Mouse (Mus musculus): ENCODE data around the gene Mtfmt.

The Mtfmt gene

GRCm38 (mm10) chr9:65435671-65436301 lies at the start of gene Mtfmt:
Gene Mtfmt (plus strand): TSS chr9:65435782.
- DNase-seq = peak; percentile 96 to 99

GRCm38 (mm10) chr9:65386373-65387140 lies 49.0 kb upstream of the Mtfmt start:
- DNase-seq = peak in 1 of 2 experiments; percentile 50

- peak in 1 of 2 experiments; percentile 56 for DNase-seq
These were observed 44.6 kb upstream of the Mtfmt start for GRCm38 (mm10) chr9:65390752-65391612.

GRCm38 (mm10) chr9:65391613-65391964 lies 44.0 kb upstream of the Mtfmt start, which contains the start of gene Kbtbd13:
Gene Kbtbd13 (minus strand): TSS chr9:65391652.
- DNase-seq = no peak

- peak; percentile 75 to 90 for DNase-seq
These were observed 42.8 kb upstream of the Mtfmt start for GRCm38 (mm10) chr9:65392638-65393364.

- DNase-seq = no peak
These were observed 42.0 kb upstream of the Mtfmt start for GRCm38 (mm10) chr9:65393606-65394005.

GRCm38 (mm10) chr9:65394360-65394759 lies 41.2 kb upstream of the Mtfmt start:
- no peak for DNase-seq

GRCm38 (mm10) chr9:65398279-65398678 lies 37.3 kb upstream of the Mtfmt start, which contains the start of gene Rasl12:
Gene Rasl12 (plus strand): TSS chr9:65398506.
- DNase-seq = peak; percentile 67 to 85

- DNase-seq = peak in 1 of 2 experiments; percentile 44
These were observed 35.6 kb upstream of the Mtfmt start for GRCm38 (mm10) chr9:65399934-65400333.

GRCm38 (mm10) chr9:65404331-65405183 lies 31.0 kb upstream of the Mtfmt start:
- peak; percentile 86 to 89 for DNase-seq

- no peak for DNase-seq
These were observed 30.5 kb upstream of the Mtfmt start for GRCm38 (mm10) chr9:65405184-65405449.

GRCm38 (mm10) chr9:65407327-65407726 lies 28.3 kb upstream of the Mtfmt start:
- DNase-seq = no peak

- peak; percentile 76 to 79 for DNase-seq
These were observed 27.7 kb upstream of the Mtfmt start for GRCm38 (mm10) chr9:65407861-65408260.

- peak; percentile 91 to 93 for DNase-seq
These were observed 26.7 kb upstream of the Mtfmt start for GRCm38 (mm10) chr9:65408871-65409295.

GRCm38 (mm10) chr9:65410378-65410777 lies 25.2 kb upstream of the Mtfmt start:
- no peak for DNase-seq

- DNase-seq = no peak
These were observed 24.3 kb upstream of the Mtfmt start for GRCm38 (mm10) chr9:65411326-65411725.

GRCm38 (mm10) chr9:65417738-65418137 lies 17.8 kb upstream of the Mtfmt start:
- no peak for DNase-seq

GRCm38 (mm10) chr9:65419633-65420032 lies 15.9 kb upstream of the Mtfmt start:
- no peak for DNase-seq

GRCm38 (mm10) chr9:65422760-65423501 lies 12.7 kb upstream of the Mtfmt start, which contains the start of gene Slc51b:
Gene Slc51b (minus strand): TSS chr9:65422955.
- DNase-seq = peak; percentile 80 to 86

GRCm38 (mm10) chr9:65424393-65424792 lies 11.2 kb upstream of the Mtfmt start:
- DNase-seq = no peak

- DNase-seq = peak; percentile 30 to 71
These were observed 8.1 kb upstream of the Mtfmt start for GRCm38 (mm10) chr9:65427511-65427910.
